Mouse (Mus musculus): ENCODE data around the gene Kcna3. TPM values are rescaled to one million over a fixed set of nuclear protein-coding genes. Genes with fewer than 3 reads are reported as not detected.

Gene Kcna3
- polyA plus RNA-seq, 1 experiment = 0.04 TPM

GRCm38 (mm10) chr3:107065510-107066095 lies 29.6 kb downstream of the Kcna3 start:
- H3K4me3 ChIP-seq (ENCODE audit: insufficient read depth, poor library complexity, severe bottlenecking) = no peak overlapping the region
- no peaks in the 10 kb centered on the region for H3K79me2 ChIP-seq (ENCODE audit: control insufficient read depth, insufficient read depth)
- TF ChIP-seq MAX (IDR thresholded peaks at IDR 0.05) = no peak
- TF ChIP-seq USF1 (IDR thresholded peaks at IDR 0.05; ENCODE audit: low read depth) = no peak
- no peak for TF ChIP-seq FOSL1 (IDR thresholded peaks at IDR 0.05; ENCODE audit: insufficient read depth, low read length, poor library complexity, severe bottlenecking)
- TF ChIP-seq MYOD1 (IDR thresholded peaks at IDR 0.05; ENCODE audit: control insufficient read depth, insufficient read length, low read depth) = no peak
- no peak for TF ChIP-seq MYOG (IDR thresholded peaks at IDR 0.05; ENCODE audit: control insufficient read depth, extremely low read depth, insufficient read length)
- TF ChIP-seq CEBPB (IDR thresholded peaks at IDR 0.05; ENCODE audit: low read depth) = no peak
- TF ChIP-seq CTCF (IDR thresholded peaks at IDR 0.05; ENCODE audit: control insufficient read depth, insufficient read depth, insufficient read length) = no peak
- no peaks in the 10 kb centered on the region for H3K36me3 ChIP-seq (ENCODE audit: control insufficient read depth, insufficient read depth)
- H3ac ChIP-seq (ENCODE audit: control insufficient read depth, insufficient read length, low read depth) = no peak overlapping the region
- H3K79me3 ChIP-seq (ENCODE audit: low read depth) = no peaks in the 10 kb centered on the region
- H3K27me3 ChIP-seq (ENCODE audit: control insufficient read depth, insufficient read depth, insufficient read length) = no peaks in the 10 kb centered on the region

- no peak overlapping the region for H3ac ChIP-seq (ENCODE audit: control insufficient read depth, insufficient read length, low read depth)
- no peaks in the 10 kb centered on the region for H3K79me2 ChIP-seq (ENCODE audit: control insufficient read depth, insufficient read depth)
- no peak for TF ChIP-seq CTCF (IDR thresholded peaks at IDR 0.05; ENCODE audit: control insufficient read depth, insufficient read depth, insufficient read length)
- H3K27me3 ChIP-seq (ENCODE audit: control insufficient read depth, insufficient read depth, insufficient read length) = no peaks in the 10 kb centered on the region
- no peaks in the 10 kb centered on the region for H3K36me3 ChIP-seq (ENCODE audit: control insufficient read depth, insufficient read depth)
- no peak overlapping the region for H3K4me3 ChIP-seq (ENCODE audit: insufficient read depth, poor library complexity, severe bottlenecking)
- no peaks in the 10 kb centered on the region for H3K79me3 ChIP-seq (ENCODE audit: low read depth)
Measured at GRCm38 (mm10) chr3:107066165-107066850, 30.3 kb downstream of the Kcna3 start.

GRCm38 (mm10) chr3:107067245-107067644 lies 31.3 kb downstream of the Kcna3 start:
- no peaks in the 10 kb centered on the region for H3K36me3 ChIP-seq (ENCODE audit: control insufficient read depth, insufficient read depth)
- no peaks in the 10 kb centered on the region for H3K79me3 ChIP-seq (ENCODE audit: low read depth)
- H3ac ChIP-seq (ENCODE audit: control insufficient read depth, insufficient read length, low read depth) = no peak overlapping the region
- H3K4me3 ChIP-seq (ENCODE audit: insufficient read depth, poor library complexity, severe bottlenecking) = no peak overlapping the region
- no peak for TF ChIP-seq USF1 (IDR thresholded peaks at IDR 0.05; ENCODE audit: low read depth)
- no peak for TF ChIP-seq MYOG (IDR thresholded peaks at IDR 0.05; ENCODE audit: control insufficient read depth, extremely low read depth, insufficient read length)
- TF ChIP-seq MAX (IDR thresholded peaks at IDR 0.05) = no peak
- TF ChIP-seq MYOD1 (IDR thresholded peaks at IDR 0.05; ENCODE audit: control insufficient read depth, insufficient read length, low read depth) = no peak
- no peak for TF ChIP-seq CTCF (IDR thresholded peaks at IDR 0.05; ENCODE audit: control insufficient read depth, insufficient read depth, insufficient read length)
- no peak for TF ChIP-seq CEBPB (IDR thresholded peaks at IDR 0.05; ENCODE audit: low read depth)
- no peak for TF ChIP-seq FOSL1 (IDR thresholded peaks at IDR 0.05; ENCODE audit: insufficient read depth, low read length, poor library complexity, severe bottlenecking)
- H3K79me2 ChIP-seq (ENCODE audit: control insufficient read depth, insufficient read depth) = no peaks in the 10 kb centered on the region
- no peaks in the 10 kb centered on the region for H3K27me3 ChIP-seq (ENCODE audit: control insufficient read depth, insufficient read depth, insufficient read length)

DNA sequence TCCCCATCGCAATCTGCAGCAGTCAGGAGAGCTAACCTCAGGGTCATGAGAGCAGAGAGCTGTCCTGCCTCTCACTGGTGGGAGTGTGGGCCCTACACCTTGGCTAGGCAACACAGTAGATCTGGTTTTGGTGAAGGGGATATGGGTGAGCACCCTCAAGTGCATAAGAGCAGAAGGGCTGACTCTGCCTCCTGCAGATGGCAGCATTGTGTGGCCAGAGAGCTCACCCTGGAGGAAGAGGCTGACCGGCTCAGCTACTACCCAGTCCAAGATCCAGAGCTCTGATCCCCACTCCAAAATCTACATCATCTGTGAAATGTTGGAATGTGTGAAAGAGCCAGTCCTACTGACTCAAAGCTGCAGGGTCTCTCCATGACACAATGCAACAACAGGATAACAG lies 37.9 kb downstream of the Kcna3 start:
- Histone ChIP-seq H3K27me3 (ENCODE audit: control insufficient read depth, insufficient read depth, insufficient read length) (no peaks in the 10 kb centered on the region), H3K36me3 (ENCODE audit: control insufficient read depth, insufficient read depth) (no peaks in the 10 kb centered on the region), H3K79me2 (ENCODE audit: control insufficient read depth, insufficient read depth) (no peaks in the 10 kb centered on the region), H3K4me3 (ENCODE audit: insufficient read depth, poor library complexity, severe bottlenecking) (no peak overlapping the region), H3ac (ENCODE audit: control insufficient read depth, insufficient read length, low read depth) (no peak overlapping the region), H3K79me3 (ENCODE audit: low read depth) (no peaks in the 10 kb centered on the region)
- TF ChIP-seq MAX (IDR thresholded peaks at IDR 0.05) (no peak), MYOD1 (IDR thresholded peaks at IDR 0.05; ENCODE audit: control insufficient read depth, insufficient read length, low read depth) (no peak), FOSL1 (IDR thresholded peaks at IDR 0.05; ENCODE audit: insufficient read depth, low read length, poor library complexity, severe bottlenecking) (no peak), USF1 (IDR thresholded peaks at IDR 0.05; ENCODE audit: low read depth) (no peak), MYOG (IDR thresholded peaks at IDR 0.05; ENCODE audit: control insufficient read depth, extremely low read depth, insufficient read length) (no peak), CTCF (IDR thresholded peaks at IDR 0.05; ENCODE audit: control insufficient read depth, insufficient read depth, insufficient read length) (no peak), CEBPB (IDR thresholded peaks at IDR 0.05; ENCODE audit: low read depth) (no peak)

- Histone ChIP-seq H3ac (ENCODE audit: control insufficient read depth, insufficient read length, low read depth) (no peak overlapping the region), H3K27me3 (ENCODE audit: control insufficient read depth, insufficient read depth, insufficient read length) (no peaks in the 10 kb centered on the region), H3K79me3 (ENCODE audit: low read depth) (no peaks in the 10 kb centered on the region), H3K79me2 (ENCODE audit: control insufficient read depth, insufficient read depth) (no peaks in the 10 kb centered on the region), H3K4me3 (ENCODE audit: insufficient read depth, poor library complexity, severe bottlenecking) (no peak overlapping the region), H3K36me3 (ENCODE audit: control insufficient read depth, insufficient read depth) (no peaks in the 10 kb centered on the region)
- TF ChIP-seq CEBPB (IDR thresholded peaks at IDR 0.05; ENCODE audit: low read depth) = no peak
- no peak for TF ChIP-seq MYOG (IDR thresholded peaks at IDR 0.05; ENCODE audit: control insufficient read depth, extremely low read depth, insufficient read length)
- TF ChIP-seq USF1 (IDR thresholded peaks at IDR 0.05; ENCODE audit: low read depth) = no peak
Measured at GRCm38 (mm10) chr3:107075705-107076104, 39.7 kb downstream of the Kcna3 start.

DNA sequence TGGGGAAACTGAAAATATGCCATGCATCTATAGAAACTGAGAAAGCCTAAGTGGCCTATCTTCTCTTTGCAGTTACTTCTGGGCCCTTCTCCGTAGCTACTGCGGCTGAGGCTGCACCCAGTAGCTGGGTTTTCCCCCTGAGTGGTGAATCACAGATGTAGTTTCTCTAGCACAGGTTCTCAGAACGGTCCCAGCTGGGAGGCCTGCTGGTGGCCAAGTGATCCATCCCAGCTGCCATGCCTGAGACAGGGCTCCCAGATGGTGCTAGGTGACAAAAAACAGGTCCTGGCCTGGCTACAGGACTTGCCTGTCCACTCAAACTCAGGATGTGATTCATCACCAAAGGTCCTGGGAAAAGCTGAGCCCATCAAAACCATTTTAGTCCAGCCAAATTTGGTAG lies 40.7 kb downstream of the Kcna3 start:
- TF ChIP-seq USF1 (IDR thresholded peaks at IDR 0.05; ENCODE audit: low read depth) (no peak), CTCF (IDR thresholded peaks at IDR 0.05; ENCODE audit: control insufficient read depth, insufficient read depth, insufficient read length) (no peak), MAX (IDR thresholded peaks at IDR 0.05) (no peak), MYOD1 (IDR thresholded peaks at IDR 0.05; ENCODE audit: control insufficient read depth, insufficient read length, low read depth) (no peak), CEBPB (IDR thresholded peaks at IDR 0.05; ENCODE audit: low read depth) (no peak), FOSL1 (IDR thresholded peaks at IDR 0.05; ENCODE audit: insufficient read depth, low read length, poor library complexity, severe bottlenecking) (no peak), MYOG (IDR thresholded peaks at IDR 0.05; ENCODE audit: control insufficient read depth, extremely low read depth, insufficient read length) (no peak)
- H3K27me3 ChIP-seq (ENCODE audit: control insufficient read depth, insufficient read depth, insufficient read length) = no peaks in the 10 kb centered on the region
- no peaks in the 10 kb centered on the region for H3K79me3 ChIP-seq (ENCODE audit: low read depth)
- H3K36me3 ChIP-seq (ENCODE audit: control insufficient read depth, insufficient read depth) = no peaks in the 10 kb centered on the region
- H3K4me3 ChIP-seq (ENCODE audit: insufficient read depth, poor library complexity, severe bottlenecking) = no peak overlapping the region
- H3K79me2 ChIP-seq (ENCODE audit: control insufficient read depth, insufficient read depth) = no peaks in the 10 kb centered on the region
- no peak overlapping the region for H3ac ChIP-seq (ENCODE audit: control insufficient read depth, insufficient read length, low read depth)

All from C2C12 (cell line).